Mouse (Mus musculus): ENCODE results near the gene Srr.

Gene Srr

GRCm38 (mm10) chr11:74902416-74902815, 23.3 kb downstream of the Srr start:
- no peak for DNase-seq

GRCm38 (mm10) chr11:74901555-74901954, 24.2 kb downstream of the Srr start:
- DNase-seq: no peak

GRCm38 (mm10) chr11:74898517-74898827, 27.3 kb downstream of the Srr start:
- no peak for DNase-seq

GRCm38 (mm10) chr11:74897678-74898516, 27.9 kb downstream of the Srr start, which contains the start of gene Tsr1:
Tsr1 (plus strand) TSS chr11:74898071.
- peak; percentile 93 for DNase-seq

- DNase-seq: peak; percentile 62
Observed at GRCm38 (mm10) chr11:74896901-74897677, 28.7 kb downstream of the Srr start, which contains the start of gene Sgsm2. Sgsm2 (minus strand) TSS chr11:74897060.

- DNase-seq: peak; percentile 68
Observed at GRCm38 (mm10) chr11:74895980-74896900, 29.5 kb downstream of the Srr start.

GRCm38 (mm10) chr11:74894619-74895018, 31.1 kb downstream of the Srr start:
- no peak for DNase-seq

GRCm38 (mm10) chr11:74883098-74883497, 42.6 kb downstream of the Srr start:
- DNase-seq: no peak

GRCm38 (mm10) chr11:74881979-74882378, 43.8 kb downstream of the Srr start:
- DNase-seq: peak; percentile 63

GRCm38 (mm10) chr11:74880999-74881398, 44.7 kb downstream of the Srr start:
- no peak for DNase-seq

- peak; percentile 84 for DNase-seq
Observed at GRCm38 (mm10) chr11:74876801-74877200, 48.9 kb downstream of the Srr start.

GRCm38 (mm10) chr11:74874630-74875029, 51.1 kb downstream of the Srr start:
- DNase-seq: peak; percentile 79

GRCm38 (mm10) chr11:74870991-74871622, 54.6 kb downstream of the Srr start:
- peak; percentile 73 for DNase-seq

- no peak for DNase-seq
Observed at GRCm38 (mm10) chr11:74870544-74870943, 55.2 kb downstream of the Srr start.

- no peak for DNase-seq
Observed at GRCm38 (mm10) chr11:74869603-74870002, 56.1 kb downstream of the Srr start.

GRCm38 (mm10) chr11:74868046-74868760, 57.5 kb downstream of the Srr start:
- DNase-seq: no peak

- DNase-seq: no peak
Observed at GRCm38 (mm10) chr11:74867181-74867580, 58.6 kb downstream of the Srr start.

- DNase-seq: peak; percentile 59
Observed at GRCm38 (mm10) chr11:74866640-74867039, 59.1 kb downstream of the Srr start.

- no peak for DNase-seq
Observed at GRCm38 (mm10) chr11:74865252-74865651, 60.5 kb downstream of the Srr start.

GRCm38 (mm10) chr11:74864421-74864820, 61.3 kb downstream of the Srr start:
- DNase-seq: no peak

GRCm38 (mm10) chr11:74863471-74863870, 62.3 kb downstream of the Srr start:
- no peak for DNase-seq

- no peak for DNase-seq
Observed at GRCm38 (mm10) chr11:74862129-74862528, 63.6 kb downstream of the Srr start.
